Mouse (Mus musculus) forebrain, embryonic 15.5 days (tissue): ENCODE data around the gene Nfia. TPM values are rescaled to one million over a fixed set of nuclear protein-coding genes. Genes with fewer than 3 reads are reported as not detected.

Experiments used
- ATAC-seq: fragments of 200-750 bp; cut with Nextera tagmentation; replicated peaks from 2 replicates; pipeline ENCODE4 v1.8.0; 2017; ENCODE audit warnings: mild to moderate bottlenecking, moderate TSS enrichment, moderate library complexity
- H3K27ac ChIP-seq: fragments of 300-500 bp; sonication (generic); replicated peaks from 2 replicates; pipeline ENCODE4 v1.5.1; 2015; ENCODE audit warnings: mild to moderate bottlenecking, inconsistent platforms
- H3K27me3 ChIP-seq: fragments of 300-500 bp; sonication (generic); 2 replicates; pipeline ENCODE4 v1.6.1; 2015; ENCODE audit warnings: inconsistent platforms
- H3K36me3 ChIP-seq: fragments of 300-500 bp; sonication (generic); 2 replicates; pipeline ENCODE4 v1.6.1; 2015; ENCODE audit warnings: mild to moderate bottlenecking, inconsistent platforms
- H3K4me1 ChIP-seq: fragments of 300-500 bp; sonication (generic); 2 replicates; pipeline ENCODE4 v1.6.1; 2015; ENCODE audit warnings: inconsistent platforms
- H3K4me2 ChIP-seq: fragments of 300-500 bp; sonication (generic); replicated peaks from 2 replicates; pipeline ENCODE4 v1.6.1; 2015; ENCODE audit warnings: mild to moderate bottlenecking, inconsistent platforms
- H3K4me3 ChIP-seq: fragments of 300-500 bp; sonication (generic); 2 replicates; pipeline ENCODE4 v1.5.1; 2015; ENCODE audit warnings: mild to moderate bottlenecking, inconsistent platforms
- H3K9ac ChIP-seq: fragments of 300-500 bp; sonication (generic); replicated peaks from 2 replicates; pipeline ENCODE4 v1.6.1; 2015; ENCODE audit warnings: mild to moderate bottlenecking, inconsistent platforms
- H3K9me3 ChIP-seq: fragments of 300-500 bp; sonication (generic); 2 replicates; pipeline ENCODE4 v1.6.1; 2016; ENCODE audit warnings: inconsistent platforms
- WGBS: fragments of 180-500 bp; shearing (Covaris S2); methylation state at CpG from one replicate; pipeline ENCODE4 v1.1.7; 2015; ENCODE audit warnings: mixed read lengths; 5-methylcytosine and 5-hydroxymethylcytosine counted together
- polyA plus RNA-seq: library from polyadenylated mRNA; unstranded; fragments of >200 nt; fragmentation: Nextera tagmentation; extraction: Ambion mirVana; gene quantifications from 2 replicates; pipeline ENCODE4 v1.2.1, GENCODE M21; 2015

Nfia gene
- polyA plus RNA-seq, 1 experiment from 2014 or later = 98.3 TPM

DNA sequence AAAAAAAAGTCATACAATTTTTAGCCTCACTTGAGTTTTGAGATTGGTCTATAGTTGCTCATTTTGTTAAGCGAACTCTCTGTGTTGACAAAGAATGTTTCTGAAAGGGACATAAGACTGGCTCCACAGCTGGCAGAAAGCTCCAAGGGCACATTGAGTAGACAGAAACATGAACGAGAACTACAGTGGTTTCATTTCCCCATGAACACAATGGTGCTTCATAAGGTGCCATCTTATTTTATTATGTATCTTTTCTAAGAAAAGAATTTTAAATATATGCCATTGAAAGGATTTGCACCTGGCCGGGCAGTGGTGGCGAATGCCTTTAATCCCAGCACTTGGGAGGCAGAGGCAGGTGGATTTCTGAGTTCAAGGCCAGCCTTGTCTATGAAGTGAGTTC is 337.4 kb downstream of the Nfia start:
- H3K4me2 ChIP-seq = no peak overlapping the region
- no peak for ATAC-seq
- peak overlapping the region; percentile 85 for H3K27ac ChIP-seq
- H3K4me3 ChIP-seq = no peak overlapping the region
- H3K4me1 ChIP-seq = peaks cover 57% of the 10 kb centered on the region
- H3K9me3 ChIP-seq = no peaks in the 10 kb centered on the region
- 65% methylated on average over 4 of the region's 4 CpGs for WGBS
- no peaks in the 10 kb centered on the region for H3K36me3 ChIP-seq
- H3K27me3 ChIP-seq = no peaks in the 10 kb centered on the region
- no peak overlapping the region for H3K9ac ChIP-seq

DNA sequence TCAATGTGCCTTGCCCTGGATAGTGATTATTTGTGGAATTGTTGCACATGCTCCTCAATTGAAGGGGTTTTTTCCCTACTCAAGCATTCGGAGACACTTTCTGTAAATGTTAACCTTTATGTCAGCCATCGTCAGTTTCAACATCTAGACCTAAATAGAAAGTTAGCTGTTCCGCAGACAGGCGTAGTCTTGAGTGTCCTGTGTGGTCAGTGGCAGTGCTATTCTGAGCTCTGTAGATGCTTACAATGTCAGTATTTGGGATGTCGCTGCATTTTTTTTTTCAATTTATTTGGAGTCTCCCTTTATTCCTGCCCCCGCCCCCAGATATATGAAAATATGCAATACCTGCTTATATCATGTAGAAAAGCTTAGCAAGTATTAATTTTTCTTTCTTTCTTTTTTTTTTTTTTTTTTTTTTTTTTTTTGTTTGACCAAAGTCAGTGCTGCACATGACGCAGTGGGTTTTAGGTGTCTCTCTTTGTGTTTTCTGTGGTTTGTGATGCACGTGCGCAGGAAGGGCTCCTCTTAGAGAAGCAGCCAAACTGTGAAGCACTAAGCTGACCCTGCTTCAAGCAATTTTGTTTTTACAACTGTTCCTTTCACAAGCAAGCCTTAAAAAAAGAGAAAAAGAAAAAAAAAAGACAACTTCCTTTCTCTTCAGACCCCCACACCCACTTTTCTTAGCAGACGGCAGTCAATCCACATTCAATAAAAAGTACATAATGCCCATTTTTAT is 340.9 kb downstream of the Nfia start:
- peaks cover 26% of the 10 kb centered on the region for H3K4me1 ChIP-seq
- ATAC-seq = no peak
- H3K4me3 ChIP-seq = no peak overlapping the region
- H3K4me2 ChIP-seq = no peak overlapping the region
- H3K27me3 ChIP-seq = no peaks in the 10 kb centered on the region
- H3K9ac ChIP-seq = no peak overlapping the region
- H3K36me3 ChIP-seq = no peaks in the 10 kb centered on the region
- H3K27ac ChIP-seq = peak overlapping the region; percentile 40; the same call in 1 of the 2 replicates
- WGBS = 76% methylated on average over 10 of the region's 10 CpGs
- no peaks in the 10 kb centered on the region for H3K9me3 ChIP-seq

DNA sequence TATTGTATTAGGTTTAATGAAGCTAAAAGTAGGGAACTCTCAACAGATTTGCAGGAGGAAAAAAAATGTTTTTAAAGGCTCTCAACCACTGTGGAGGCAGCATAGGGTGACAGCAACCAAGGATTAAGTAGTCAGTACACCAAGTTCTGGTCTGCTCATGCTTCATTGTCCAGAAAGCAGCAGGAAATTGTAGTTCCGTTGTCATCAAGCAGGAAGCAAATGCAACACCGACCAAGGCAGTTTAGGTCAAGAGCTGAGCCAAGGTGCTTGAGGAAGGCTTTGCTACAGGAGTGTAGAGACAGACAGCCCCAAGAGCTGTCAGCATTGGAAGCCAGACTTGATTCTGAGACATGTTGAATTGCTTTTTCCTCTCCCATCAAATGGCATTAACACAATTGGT is 342.4 kb downstream of the Nfia start:
- Histone ChIP-seq H3K27ac (no peak overlapping the region), H3K4me3 (no peak overlapping the region), H3K9ac (no peak overlapping the region), H3K4me2 (no peak overlapping the region), H3K36me3 (no peaks in the 10 kb centered on the region), H3K4me1 (peaks cover 19% of the 10 kb centered on the region), H3K9me3 (no peaks in the 10 kb centered on the region), H3K27me3 (no peaks in the 10 kb centered on the region)
- no peak for ATAC-seq
- 68% methylated on average over 2 of the region's 2 CpGs for WGBS

GRCm38 (mm10) chr4:98115401-98115800 is 342.9 kb downstream of the Nfia start:
- Histone ChIP-seq H3K27ac (no peak overlapping the region), H3K4me1 (peaks cover 19% of the 10 kb centered on the region), H3K27me3 (no peaks in the 10 kb centered on the region), H3K4me2 (no peak overlapping the region), H3K9ac (no peak overlapping the region), H3K9me3 (no peaks in the 10 kb centered on the region), H3K36me3 (no peaks in the 10 kb centered on the region), H3K4me3 (no peak overlapping the region)
- ATAC-seq = no peak
- WGBS = 85% methylated on average over 4 of the region's 4 CpGs

DNA sequence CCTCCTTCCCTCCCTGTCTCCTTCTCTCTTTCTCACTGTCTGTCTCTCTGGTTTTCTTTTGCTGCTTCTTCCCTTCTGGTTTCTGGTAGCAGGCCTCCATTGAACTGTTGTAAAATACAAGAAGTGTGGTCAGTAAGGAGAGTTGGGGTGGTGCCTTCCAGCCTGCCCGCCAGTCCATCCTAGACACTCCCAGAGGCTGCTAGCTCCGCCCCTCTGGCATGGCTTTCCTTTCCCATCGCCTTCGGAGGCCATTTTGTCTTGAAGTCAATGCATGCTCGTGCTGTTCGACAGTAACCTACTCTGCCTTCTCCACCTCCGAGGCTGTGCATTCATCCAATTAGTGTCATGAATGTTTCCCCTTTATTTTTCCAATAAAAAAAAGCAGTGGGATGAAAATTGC is 343.5 kb downstream of the Nfia start:
- 86% methylated on average over 7 of the region's 7 CpGs for WGBS

GRCm38 (mm10) chr4:98118126-98118525 is 345.6 kb downstream of the Nfia start:
- no peaks in the 10 kb centered on the region for H3K9me3 ChIP-seq
- peak overlapping the region; percentile 51 for H3K27ac ChIP-seq
- H3K27me3 ChIP-seq = no peaks in the 10 kb centered on the region
- H3K4me1 ChIP-seq = peaks cover 14% of the 10 kb centered on the region
- no peaks in the 10 kb centered on the region for H3K36me3 ChIP-seq
- H3K9ac ChIP-seq = no peak overlapping the region
- no peak for ATAC-seq
- WGBS = 15% methylated on average over 3 of the region's 3 CpGs
- no peak overlapping the region for H3K4me2 ChIP-seq
- H3K4me3 ChIP-seq = no peak overlapping the region

More for the DNA sequence above, 343.5 kb downstream of the Nfia start:
- no peak overlapping the region for H3K4me3 ChIP-seq
- H3K36me3 ChIP-seq = no peaks in the 10 kb centered on the region
- H3K27me3 ChIP-seq = no peaks in the 10 kb centered on the region
- H3K9ac ChIP-seq = no peak overlapping the region
- H3K4me2 ChIP-seq = no peak overlapping the region
- no peaks in the 10 kb centered on the region for H3K9me3 ChIP-seq
- 0 out of 2 replicates have a peak overlapping the region, but pooled peaks have one; percentile 1 for H3K27ac ChIP-seq
- peaks cover 19% of the 10 kb centered on the region for H3K4me1 ChIP-seq
- 0 out of 2 replicates have a peak, but pooled peaks have one; percentile 20 for ATAC-seq

- H3K27me3 ChIP-seq = no peaks in the 10 kb centered on the region
- no peak overlapping the region for H3K4me3 ChIP-seq
- 47% methylated on average over 10 of the region's 10 CpGs for WGBS
- 0 out of 2 replicates have a peak overlapping the region, but pooled peaks have one; percentile 25 for H3K27ac ChIP-seq
- 0 out of 2 replicates have a peak, but pooled peaks have one; percentile 21 for ATAC-seq
- no peaks in the 10 kb centered on the region for H3K36me3 ChIP-seq
- H3K4me1 ChIP-seq = peaks cover 11% of the 10 kb centered on the region
- no peak overlapping the region for H3K9ac ChIP-seq
- no peaks in the 10 kb centered on the region for H3K9me3 ChIP-seq
- H3K4me2 ChIP-seq = no peak overlapping the region
Measured at GRCm38 (mm10) chr4:98118761-98119675, 346.5 kb downstream of the Nfia start.

- no peaks in the 10 kb centered on the region for H3K9me3 ChIP-seq
- 81% methylated on average over 3 of the region's 3 CpGs for WGBS
- no peaks in the 10 kb centered on the region for H3K36me3 ChIP-seq
- no peak overlapping the region for H3K4me2 ChIP-seq
- H3K4me3 ChIP-seq = no peak overlapping the region
- H3K9ac ChIP-seq = no peak overlapping the region
- no peak for ATAC-seq
- H3K4me1 ChIP-seq = peaks cover 11% of the 10 kb centered on the region
- H3K27ac ChIP-seq = no peak overlapping the region
- H3K27me3 ChIP-seq = no peaks in the 10 kb centered on the region
Measured at GRCm38 (mm10) chr4:98119949-98120531, 347.5 kb downstream of the Nfia start.

- 94% methylated on average over 6 of the region's 6 CpGs for WGBS
- no peak overlapping the region for H3K4me2 ChIP-seq
- H3K36me3 ChIP-seq = no peaks in the 10 kb centered on the region
- H3K27me3 ChIP-seq = no peaks in the 10 kb centered on the region
- H3K4me1 ChIP-seq = peaks cover 11% of the 10 kb centered on the region
- H3K9ac ChIP-seq = no peak overlapping the region
- no peak for ATAC-seq
- H3K27ac ChIP-seq = no peak overlapping the region
- no peaks in the 10 kb centered on the region for H3K9me3 ChIP-seq
- no peak overlapping the region for H3K4me3 ChIP-seq
Measured at GRCm38 (mm10) chr4:98120706-98121340, 348.3 kb downstream of the Nfia start.

GRCm38 (mm10) chr4:98126003-98126677 is 353.6 kb downstream of the Nfia start:
- no peaks in the 10 kb centered on the region for H3K4me1 ChIP-seq
- ATAC-seq = no peak
- H3K4me2 ChIP-seq = no peak overlapping the region
- no peaks in the 10 kb centered on the region for H3K36me3 ChIP-seq
- 87% methylated on average over 11 of the region's 11 CpGs for WGBS
- H3K4me3 ChIP-seq = no peak overlapping the region
- no peaks in the 10 kb centered on the region for H3K27me3 ChIP-seq
- H3K9me3 ChIP-seq = no peaks in the 10 kb centered on the region
- H3K27ac ChIP-seq = no peak overlapping the region
- H3K9ac ChIP-seq = no peak overlapping the region

- H3K4me1 ChIP-seq = no peaks in the 10 kb centered on the region
- no peak overlapping the region for H3K4me3 ChIP-seq
- H3K4me2 ChIP-seq = no peak overlapping the region
- H3K27ac ChIP-seq = no peak overlapping the region
- no peaks in the 10 kb centered on the region for H3K27me3 ChIP-seq
- no peaks in the 10 kb centered on the region for H3K9me3 ChIP-seq
- ATAC-seq = no peak
- H3K9ac ChIP-seq = no peak overlapping the region
- no peaks in the 10 kb centered on the region for H3K36me3 ChIP-seq
- WGBS = 81% methylated on average over 2 of the region's 2 CpGs
Measured at GRCm38 (mm10) chr4:98130798-98131197, 358.3 kb downstream of the Nfia start.
